Mouse (Mus musculus) c-Kit-negative CD71-positive TER-119-positive erythroid progenitor cells, embryonic 14.5 days (primary cell): ENCODE measurements around the gene Cnot6.

Experiments
- DNase-seq: peaks from one replicate; pipeline ENCODE4 v3.0.0-alpha.2; 2013; ENCODE audit warnings: low read depth, low spot score

Cnot6 gene

DNA sequence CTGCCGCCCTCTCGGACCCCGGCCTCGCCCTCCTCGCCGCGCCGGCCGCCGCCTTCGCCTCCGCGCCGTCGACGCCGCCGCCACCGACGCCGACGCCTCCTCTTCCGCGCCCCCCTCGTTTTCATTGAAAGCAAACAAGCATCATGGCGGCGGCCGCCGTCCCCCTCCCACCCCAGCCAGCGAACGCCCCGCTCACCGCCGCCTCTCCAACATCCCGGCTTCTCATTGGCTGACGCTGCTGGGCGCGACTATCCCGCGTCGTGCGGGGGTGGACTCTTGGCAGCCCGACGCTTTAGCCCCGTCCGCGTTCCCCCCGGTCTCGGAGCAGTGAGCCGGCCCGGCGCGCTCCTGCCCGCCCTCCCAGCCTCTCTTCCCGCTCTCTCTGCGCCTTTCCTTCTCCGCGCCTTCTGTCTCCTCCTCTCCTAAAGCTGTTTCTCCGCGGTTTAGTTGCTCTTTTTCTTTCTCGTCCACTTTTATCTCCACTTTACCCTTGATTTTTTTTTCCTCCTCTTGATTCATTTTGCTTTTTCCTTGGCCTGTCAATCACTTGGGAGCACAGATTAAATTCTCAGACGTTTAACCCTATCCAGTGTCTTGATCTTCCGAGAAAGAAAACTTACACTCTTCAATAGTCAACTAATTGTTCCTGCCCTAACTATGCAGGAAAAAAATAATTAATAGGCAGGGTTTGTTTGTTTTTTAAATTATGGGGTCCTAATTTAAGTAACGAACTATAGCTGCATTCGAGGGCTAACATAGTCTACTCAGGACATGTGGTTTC lies at the start of gene Cnot6:
Gene Cnot6, minus strand, starts transcription at position 169 of the 781 bp plus-strand sequence.
- DNase-seq: peak; percentile 96

DNA sequence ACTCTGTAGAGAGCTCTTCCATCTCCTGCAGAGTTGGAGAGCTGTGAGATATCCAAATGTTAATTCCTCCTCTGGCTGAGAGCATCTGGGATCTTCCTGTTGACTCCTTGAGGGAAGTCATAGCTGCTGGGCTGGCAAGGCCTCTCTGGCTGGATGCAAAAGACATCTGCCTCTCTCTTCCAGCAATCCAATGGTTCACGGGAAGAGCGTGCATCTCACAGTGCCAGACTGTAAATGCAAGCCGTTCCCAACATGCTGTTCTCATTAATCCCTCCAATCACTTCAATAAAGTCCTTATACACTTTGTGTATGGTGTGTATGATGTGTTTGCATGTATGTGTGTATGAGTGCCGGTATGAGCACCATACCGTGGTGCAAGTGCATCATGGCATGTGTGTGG lies 48.6 kb upstream of the Cnot6 start:
- DNase-seq: no peak

DNA sequence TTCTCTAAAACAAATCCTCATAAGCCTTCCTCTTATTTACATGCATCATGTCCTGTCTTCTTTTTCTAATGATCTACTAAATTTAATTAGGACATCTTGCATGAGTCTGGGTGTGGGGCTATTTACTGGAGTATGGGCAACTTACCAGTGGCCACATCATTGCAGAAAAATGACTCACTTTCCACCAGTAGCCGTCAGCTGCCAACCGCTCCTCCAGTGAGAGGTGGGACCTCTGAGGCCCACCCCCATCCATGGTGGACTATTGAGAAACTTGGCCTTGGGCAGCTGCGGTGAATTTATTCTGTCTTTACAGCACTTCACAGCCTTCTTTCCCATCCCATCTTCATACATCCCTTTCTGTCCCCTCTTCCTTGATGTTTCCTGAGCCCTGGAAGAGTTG lies 45.6 kb upstream of the Cnot6 start:
- no peak for DNase-seq

DNA sequence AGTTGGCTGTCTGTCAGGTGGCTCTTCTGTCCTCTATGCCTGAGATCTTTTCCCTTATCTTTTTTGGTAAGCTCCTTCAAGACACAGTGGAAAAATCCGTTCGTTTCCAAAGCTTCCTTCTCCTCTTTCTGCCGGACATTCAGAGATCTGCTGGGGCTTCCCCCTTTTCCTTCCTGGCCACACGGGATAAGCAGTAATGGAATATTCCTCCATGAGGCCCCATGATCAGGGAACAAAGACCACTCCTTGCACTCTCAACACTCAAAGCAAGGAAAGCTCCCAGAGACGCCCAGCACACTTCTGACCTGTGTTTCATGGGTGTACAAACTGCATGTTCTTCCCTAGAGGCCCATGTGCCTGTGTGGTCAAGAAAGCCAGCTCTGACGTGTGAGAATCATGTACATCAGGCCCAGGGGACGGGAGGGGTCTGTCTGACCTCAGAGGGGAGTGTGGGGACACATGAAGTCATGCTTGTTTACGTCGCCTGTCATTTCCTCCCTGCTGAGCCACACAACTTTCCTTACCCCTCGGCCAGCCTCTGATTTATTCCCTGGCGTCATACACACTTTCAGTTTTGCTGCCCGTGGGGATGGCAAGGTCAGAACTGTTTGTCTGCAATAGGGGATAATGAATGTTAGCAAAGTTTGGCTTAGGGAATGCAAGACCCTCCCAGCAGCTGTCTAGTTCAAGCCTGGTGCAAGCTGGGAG lies 42.6 kb upstream of the Cnot6 start:
- no peak for DNase-seq

DNA sequence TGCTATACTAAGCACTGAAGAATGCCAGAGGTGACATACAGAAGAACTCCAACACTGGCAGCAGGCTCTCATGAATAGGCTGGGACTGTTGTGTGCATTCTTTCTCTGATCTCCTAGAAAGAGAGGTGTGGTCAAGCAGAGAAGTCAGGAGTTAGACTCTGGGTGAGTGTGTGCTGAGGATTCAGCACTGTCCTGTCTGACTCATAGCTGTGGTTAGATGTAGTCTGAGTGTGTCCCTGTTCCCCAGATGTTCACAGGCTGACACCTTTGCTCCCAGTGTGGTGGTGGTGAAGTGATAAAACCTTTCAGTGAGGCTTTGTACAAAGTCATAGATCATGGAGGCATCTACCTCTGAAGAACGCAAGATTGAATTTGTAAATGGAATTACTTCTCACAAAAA lies 34.2 kb upstream of the Cnot6 start:
- no peak for DNase-seq

DNA sequence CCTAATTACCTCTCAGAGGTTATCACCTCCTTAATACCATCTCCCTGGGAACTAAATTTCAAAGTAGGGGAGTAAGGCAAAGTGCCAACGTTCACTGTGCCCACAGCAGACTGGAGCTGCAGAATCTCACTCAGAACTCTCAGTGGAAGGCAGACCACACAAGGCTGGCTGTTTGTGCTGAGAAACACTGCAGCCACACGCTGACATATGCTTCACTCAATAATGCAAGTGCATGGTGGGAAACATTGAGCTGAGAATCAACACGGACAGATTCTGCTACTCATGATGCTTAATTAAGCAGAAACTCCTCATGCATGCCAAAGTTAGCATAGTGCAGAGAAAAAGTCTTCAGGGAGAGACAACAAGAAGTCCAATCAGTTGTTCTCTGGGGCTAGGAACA lies 33.3 kb upstream of the Cnot6 start:
- no peak for DNase-seq

DNA sequence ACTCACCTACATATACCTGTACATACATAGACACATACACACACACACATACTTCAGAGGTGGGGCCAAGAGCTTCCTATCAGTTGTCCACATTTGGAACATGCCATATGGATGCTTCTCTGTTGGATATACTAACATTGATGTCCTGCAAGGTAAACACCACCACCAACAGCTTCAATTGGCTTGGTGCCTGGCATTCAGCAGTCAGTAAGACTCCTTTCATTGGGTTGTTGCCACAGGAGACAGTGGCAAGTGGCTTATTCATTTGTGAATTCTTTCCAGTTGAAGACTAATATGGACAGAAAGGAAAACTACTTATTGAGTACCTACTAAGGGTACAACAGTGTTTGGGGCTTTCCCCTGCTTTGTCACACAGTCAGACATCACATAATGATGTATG lies 32.5 kb upstream of the Cnot6 start:
- DNase-seq: no peak

DNA sequence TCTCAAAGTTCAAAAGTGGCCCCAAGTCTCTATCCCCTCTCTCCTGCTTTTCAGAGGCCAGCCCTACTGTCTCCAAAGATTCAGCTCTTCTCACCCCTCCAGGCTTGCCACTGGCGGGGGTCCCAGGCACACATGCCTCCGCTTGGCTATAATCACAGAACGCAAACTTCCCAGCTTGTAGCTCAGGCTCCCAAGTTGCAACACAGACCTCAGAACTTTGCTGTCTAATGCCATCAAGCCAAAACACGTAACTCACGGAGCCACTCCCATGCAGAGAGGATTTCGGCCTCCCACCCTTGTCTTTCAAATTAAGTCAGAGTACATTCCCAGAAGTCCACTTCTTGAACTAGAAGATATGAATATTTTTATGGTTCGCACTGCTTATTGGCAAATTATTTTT lies 31.1 kb upstream of the Cnot6 start:
- no peak for DNase-seq

DNA sequence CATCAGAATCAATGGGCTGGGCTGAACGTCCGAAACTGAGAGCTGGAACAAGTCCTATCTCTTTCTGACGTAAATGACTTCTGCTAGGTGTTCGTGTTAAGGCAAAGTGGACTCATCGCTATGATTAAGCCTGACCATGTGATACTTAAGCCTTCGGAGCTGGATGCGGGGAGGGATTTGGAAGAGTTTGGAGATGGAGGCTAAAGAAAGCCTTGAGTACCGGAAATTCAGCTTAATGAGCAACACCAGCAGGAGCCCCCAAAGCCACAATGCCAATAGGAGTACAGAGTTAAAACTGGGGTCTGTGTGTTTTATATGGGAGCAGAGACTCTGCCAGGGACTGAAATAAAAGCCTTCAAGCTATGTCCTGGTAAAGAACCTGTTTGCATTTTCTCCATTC lies 29.7 kb upstream of the Cnot6 start:
- DNase-seq: no peak

DNA sequence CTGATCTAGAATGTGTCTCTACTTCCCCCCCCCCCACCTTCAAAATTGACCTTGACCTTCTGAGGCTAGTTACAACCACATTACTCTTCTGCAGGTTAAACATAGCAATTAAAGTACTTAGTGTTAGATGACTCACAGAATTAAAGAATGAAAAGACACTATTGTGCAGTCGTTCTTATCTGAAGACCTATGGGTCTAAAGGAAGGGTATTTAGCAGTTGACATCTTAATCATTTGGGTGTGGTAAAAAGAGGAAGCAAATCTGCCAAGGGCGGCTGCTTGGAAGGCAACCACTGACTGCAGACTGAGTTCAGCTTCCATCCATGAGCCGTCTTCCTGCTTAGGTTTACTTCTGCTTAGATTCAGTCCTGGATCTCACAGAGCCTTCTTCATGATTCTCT lies 27.3 kb upstream of the Cnot6 start:
- DNase-seq: no peak

DNA sequence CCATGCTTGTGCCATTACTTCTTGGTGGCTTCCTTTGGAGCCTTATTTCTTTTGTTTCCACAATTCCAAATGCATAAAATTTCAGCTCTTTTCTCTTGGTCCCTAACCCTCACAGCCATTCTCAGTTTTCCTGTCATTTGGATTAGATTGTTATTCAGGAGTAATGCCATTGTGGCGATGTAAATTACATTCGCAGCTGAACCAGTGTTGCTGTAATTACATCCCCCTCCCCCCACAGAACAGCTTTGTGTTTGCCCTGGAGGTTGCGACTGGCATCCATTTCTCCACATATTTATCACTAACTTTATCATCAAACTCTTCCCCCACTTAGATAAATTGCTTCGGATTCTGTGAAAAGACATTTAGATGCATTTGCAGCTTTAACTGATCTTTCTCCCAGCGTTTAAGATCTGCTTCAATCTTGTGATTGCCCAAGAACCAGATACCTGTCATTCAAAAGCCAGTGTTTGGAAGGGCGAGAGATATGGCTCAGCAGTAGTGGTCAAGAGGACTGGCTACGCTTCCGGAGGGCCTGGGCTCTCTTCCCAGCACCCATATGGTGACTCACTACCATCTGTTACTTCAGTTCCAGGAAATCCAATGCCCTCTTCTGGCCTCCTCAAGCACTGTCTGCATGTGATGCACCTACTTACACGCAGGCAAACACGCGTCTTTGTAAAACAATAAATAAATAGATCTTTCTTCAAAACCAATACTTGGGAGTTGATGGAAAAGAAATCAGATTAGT lies 26.3 kb upstream of the Cnot6 start:
- DNase-seq: no peak

DNA sequence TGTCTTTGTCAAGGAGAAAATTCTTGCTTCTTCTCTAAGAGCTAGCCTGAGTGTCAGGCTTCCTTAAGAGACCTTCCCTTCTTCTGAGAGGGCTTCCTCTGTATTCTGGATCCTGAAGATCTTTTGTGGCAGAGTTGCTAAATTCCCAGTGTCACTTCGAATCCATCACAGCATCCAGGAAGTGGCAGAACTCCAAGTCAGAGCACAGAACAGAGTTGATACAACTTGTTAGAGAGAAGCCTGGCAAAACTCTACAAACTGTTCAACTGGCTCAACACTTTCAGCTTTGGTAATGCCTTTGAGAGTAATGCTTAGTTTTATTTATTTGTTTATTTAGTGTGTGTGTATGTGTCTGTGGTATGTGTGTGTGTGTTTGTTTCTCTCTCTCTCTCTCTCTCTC lies 25.1 kb upstream of the Cnot6 start:
- no peak for DNase-seq

DNA sequence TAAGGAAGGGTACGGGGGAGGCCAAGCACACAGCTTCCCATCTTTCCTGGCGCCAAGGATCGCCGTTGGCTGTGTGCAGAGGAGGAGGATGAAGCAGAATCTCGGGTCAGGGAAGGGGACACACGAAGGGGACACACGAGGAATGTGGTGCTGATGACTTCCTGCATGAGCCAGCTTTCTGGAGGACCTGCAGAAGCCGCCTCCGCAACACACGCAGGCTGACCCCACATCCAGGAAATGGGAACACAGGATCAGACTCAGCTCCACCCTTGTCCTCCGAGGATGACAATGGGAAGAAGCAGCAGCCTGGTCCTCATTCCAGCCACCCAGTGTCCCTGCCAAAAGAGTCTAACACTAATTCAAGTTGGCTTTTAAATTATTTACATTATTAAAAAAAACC lies 22.2 kb upstream of the Cnot6 start:
- no peak for DNase-seq

DNA sequence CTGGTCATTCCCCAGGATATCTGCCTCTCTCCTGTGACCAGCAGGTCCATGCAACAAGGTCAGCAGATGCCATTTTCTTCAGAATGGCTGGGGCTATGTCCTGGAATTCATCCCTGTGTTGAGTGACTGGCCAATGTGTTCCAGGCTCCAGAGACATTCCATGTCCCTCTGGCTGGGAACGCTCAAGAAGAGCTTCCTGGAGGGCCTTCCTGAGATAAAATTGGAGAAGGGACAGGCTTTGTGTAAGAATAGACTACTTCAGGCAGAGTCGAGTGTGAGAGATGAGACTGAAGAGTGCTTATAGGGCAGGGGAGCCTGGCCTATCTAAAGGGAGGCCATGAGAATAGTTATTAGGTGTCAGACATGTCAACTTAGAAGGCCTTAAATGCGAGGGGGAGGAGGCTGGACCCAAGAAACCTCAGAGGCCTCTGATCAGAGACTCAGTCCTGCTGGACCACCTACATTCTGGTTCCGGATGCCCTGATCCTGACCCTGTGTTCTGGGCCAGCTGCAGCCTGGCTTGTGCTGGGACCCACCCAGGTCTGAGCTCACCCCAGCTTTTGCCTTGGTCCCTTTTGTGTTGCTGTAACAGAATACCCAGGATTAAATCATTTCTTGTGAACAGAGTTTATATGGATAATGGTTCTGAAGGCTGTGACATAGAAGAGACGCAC lies 17.9 kb upstream of the Cnot6 start:
- no peak for DNase-seq

DNA sequence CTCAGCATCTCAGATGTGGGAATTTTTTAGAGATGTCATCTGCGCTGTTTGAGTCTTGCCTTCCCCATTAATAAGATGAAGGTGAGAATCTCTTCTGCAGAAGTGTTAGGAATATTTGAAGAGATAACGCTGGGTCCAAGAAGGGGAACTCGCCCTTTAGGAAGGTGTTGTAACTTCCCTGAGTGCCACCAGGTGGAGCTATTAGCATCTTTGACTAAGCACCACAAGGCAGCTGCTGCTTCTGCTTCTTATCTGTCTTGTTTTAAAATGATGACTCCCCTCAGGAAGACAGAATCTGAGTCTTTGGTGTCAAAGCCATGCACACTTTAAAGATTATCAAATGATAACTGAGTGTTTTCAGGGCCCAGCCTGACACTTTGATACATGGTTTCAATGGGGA lies 15.4 kb upstream of the Cnot6 start:
- DNase-seq: peak; percentile 36

DNA sequence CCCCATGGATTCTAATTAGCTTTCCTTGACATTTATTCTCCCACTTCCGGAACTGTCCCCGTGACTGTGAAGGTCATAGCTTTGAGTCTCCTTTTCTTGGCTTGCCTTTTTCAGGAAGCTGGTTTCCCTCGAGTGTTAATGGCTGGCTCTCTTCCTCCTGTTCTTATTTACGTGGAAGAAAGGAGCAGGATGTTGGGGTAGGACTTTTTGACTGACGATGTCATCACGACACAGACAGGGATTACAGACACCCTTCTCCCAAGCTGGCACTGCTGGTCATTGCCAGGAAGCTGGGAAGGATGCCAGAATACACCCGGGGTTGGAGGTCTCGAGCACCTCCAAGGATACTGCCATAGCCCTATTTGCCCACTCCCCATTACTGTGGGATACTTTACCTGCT lies 14.3 kb upstream of the Cnot6 start:
- DNase-seq: no peak

DNA sequence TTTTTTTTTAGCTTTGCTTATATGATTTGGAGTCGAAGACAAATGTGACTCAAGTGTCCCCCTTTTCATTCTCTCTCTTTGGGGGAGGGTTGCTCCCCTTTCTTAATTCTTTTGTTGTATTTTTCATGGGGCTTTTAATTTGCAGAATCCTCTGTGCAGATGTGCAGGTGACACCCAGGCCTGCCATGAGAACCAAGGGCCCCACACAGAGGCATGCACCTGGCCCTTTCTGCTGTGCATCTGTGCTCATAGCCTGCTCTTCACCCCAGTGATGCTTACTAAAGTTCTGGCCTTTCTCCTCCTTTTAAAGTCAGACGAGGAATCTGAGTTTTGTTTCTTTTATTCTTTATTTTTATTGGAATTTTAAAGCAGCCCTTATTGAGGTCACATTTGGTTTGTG lies 12.2 kb upstream of the Cnot6 start:
- no peak for DNase-seq

DNA sequence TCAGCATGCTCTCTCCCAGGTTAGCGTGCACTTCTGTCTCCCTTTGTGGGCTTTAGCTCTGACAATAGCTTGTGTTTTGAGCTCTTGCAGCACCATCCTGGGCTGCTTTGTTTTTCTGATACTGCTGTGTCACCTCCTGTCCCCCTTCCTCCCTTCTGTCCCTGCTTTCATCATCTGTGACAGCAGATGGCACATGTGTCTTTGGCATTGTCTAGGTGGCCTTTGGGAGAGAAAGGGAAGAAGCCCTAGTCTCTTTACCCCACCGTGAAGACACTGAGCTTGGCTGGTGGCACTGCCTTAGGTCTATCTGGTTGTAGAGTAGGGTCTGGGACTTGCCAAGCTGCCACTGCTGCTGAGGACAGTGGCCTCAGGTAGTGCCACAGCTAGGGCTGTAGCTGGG lies 10.8 kb upstream of the Cnot6 start:
- no peak for DNase-seq

DNA sequence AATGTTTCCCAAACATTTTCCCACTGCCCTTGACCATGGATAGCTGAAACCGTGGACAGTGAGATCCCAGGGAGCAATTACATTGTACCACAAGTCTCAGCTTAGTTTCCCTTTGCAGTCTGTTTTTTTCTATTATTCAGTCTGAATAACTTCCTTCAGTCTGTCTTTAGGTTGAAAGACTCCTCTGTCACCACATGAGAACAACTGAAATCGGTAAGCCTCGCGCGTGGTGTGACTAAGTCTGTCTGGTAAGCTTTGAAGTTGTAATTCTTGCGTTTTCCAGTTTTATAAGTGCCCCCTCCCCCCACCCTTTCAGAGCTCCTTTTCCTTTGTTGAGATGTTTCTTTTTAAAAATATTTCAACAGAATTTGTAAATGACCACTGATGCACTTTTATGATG lies 10.2 kb upstream of the Cnot6 start:
- no peak for DNase-seq

DNA sequence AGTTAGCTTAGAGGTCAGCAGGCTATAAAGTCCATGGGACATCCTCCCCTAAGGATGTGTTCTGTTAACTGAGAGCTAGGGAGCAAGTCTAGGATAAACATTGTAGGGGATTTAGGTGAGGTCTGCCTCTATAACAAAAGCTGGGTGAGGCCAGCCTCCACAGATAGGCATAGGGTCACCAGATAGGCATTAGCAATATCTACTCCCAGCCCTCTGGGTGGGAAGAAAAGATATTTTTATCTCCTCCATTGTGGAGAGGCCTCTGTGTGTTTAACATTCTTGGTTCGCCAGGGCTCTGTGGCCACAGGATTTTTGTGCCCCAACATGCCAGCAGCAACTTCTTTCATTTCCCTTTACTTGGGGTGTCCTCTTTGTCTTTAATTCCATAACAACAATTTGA lies 8.8 kb upstream of the Cnot6 start:
- no peak for DNase-seq

DNA sequence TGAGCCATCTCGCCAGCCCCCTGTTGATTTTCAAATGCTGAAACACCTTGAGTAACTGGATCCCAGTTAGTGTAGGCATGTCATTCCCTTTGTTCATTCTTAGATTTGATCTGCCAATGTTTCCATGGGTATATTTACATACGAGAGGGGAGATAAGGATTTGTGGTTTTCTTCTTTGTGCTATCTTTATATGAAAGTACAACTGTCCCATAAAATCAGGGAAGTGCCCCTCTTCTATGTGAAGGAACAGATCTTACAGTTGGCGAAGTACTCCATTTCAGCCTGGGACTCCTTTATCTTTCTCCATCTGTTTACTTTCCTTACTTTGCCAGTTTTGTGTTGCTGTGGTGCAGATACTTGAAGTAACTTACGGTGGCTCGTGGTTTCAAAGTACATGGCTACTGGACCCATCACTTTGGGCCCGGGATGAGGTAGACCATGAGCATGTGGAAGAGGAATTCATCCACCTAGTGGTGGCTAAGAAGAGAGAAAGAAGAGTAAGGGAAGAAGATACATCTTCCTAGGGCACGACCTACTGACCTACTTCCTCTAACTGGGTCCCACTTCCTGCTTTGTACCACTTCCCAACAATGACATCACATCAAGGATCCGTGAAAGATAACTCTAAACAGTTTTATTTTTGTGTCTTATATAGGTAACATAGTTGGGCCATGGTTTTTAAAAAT lies 7.1 kb upstream of the Cnot6 start:
- DNase-seq: no peak
